Mouse (Mus musculus): ENCODE measurements around the gene Ppcdc.
"Not testable (repeated sequence)": the region's sequence is repeated elsewhere in the genome, so short reads cannot be mapped to it uniquely, and the experiment has no call there.

Ppcdc gene

DNA sequence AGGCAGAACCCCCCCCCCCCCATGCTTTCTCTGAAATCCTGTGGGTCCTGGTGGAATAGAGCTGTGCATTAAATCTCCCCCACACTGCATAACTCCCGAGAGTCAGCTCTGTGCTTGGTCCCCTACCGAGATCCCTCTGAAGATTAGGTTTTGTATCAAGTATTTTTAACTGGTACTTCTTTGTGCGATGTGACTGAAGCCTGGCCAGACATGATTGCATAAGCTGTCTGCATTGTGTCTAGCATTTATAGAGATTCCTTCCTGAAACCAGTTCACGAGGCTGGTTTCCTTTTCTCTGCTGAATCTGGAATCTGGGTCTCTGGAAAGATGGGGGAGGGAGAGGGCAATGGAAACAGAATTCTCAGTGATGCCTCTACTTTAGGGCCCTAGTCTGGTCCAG, 11.5 kb downstream of the Ppcdc start:
- DNase-seq (ENCODE audit: low spot score): no peak

DNA sequence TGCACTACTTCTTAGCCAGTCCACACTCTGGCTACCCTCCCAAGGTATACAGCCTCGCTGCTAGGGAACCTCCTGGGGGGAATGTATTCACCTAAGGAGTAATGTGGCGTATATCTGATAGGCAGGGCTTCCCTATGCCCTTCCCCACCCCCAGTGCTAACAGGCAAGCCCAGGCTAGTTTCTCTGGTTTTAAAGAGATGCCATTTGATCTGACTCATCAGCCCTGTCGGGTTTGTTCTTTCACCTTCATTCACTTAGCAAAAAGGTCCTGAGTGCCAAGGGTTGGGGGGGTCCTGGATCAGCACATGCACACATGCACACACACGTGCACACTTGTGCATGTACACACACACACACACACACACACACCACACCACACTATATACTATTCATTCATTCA, 12.0 kb downstream of the Ppcdc start:
- DNase-seq (ENCODE audit: low spot score): no peak

DNA sequence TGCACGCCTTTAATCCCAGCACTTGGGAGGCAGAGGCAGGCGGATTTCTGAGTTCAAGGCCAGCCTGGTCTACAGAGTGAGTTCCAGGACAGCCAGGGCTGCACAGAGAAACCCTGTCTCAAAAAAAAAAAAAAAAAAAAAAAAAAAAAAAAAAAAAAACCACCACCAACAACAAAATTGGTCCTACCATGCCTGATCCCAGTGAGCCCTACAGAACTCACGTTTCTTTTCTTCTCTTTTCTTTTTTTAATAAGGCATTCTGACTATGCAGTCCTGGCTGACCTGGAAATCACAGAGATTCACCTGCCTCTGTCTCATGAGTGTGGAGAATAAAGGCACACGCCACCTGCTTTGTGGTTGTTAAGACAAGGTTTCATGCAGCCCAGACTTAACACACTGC, 12.8 kb downstream of the Ppcdc start:
- DNase-seq (ENCODE audit: low spot score): not testable (repeated sequence)

DNA sequence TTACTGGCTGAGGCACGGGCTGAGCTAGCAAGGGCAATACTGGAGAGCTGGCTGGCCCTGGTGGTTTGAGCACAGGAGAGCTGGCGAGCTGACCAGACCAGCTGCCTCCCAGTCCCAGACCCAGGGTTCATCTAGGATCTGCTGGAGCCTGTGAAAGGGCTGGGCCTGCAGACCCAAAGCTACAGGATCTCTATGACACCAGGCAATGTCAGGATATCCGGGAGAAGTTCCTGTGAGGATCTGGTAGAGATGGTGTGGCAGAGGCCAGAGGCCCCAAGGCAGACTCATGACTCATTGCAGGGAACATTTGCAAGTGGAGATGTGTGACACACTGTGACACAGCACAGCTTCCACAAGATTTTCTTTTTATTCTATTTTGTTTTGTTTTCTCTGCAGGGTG, 14.8 kb downstream of the Ppcdc start:
- DNase-seq (ENCODE audit: low spot score): no peak

DNA sequence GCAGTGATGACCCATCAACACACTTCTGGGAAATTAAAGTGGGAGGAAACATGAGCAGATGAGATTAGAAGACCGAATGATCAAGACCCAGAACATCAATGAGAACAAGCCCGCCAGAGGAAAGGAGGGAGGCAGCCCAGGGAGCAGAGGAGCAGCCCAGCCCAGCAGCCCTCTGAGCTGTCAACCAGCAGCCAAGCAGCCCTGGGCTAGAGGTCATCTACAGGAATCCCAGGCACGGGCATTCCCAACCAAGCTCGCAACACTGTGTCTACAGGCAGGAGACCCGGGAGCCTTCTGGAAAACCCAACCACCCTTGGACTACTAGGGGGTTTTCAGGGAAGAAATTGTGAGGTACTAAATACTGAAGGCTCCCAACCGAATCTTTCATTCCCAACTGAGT, 15.9 kb downstream of the Ppcdc start:
- DNase-seq (ENCODE audit: low spot score): no peak

DNA sequence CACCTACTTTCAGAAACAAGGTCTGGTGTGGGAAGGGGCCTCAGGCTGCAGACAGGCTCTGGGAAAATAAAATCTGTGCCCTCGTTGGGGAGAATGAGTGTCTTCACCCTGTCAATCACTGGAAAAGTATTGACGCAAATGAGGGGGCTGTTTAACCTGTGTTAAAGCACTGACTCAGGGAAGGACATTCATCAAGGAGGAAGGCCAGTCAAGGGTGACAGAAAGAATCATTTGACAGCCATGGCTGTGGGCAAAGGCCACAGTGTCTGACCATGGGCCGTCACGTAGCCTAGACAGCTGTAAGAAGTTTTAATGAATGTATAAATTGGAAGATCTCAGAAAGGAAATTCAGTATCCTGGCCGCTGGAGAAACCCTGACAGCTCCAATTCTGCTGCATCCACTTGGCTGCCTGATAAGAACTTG, 18.2 kb downstream of the Ppcdc start:
- DNase-seq (ENCODE audit: low spot score): no peak

DNA sequence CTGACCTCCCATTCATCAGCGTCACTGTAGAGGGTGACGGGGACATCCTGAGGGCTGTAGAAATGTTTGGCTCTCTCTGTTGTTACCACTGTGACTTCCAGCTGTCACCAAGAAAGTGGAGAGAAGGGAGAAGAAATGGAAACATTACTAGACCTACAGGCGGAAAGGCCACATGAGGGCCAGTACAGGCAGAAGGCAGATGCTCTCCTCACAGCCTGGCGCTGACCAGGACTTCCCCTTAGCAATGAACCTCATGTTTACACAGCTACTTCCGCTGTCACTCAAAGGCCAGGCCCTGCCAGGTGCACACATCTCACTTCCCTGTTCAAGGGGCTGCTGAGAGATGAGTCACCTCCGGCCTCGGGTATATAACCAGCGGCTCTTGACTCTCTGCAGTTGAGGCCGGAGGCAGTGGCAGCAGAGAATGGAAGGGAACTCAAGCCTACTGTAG, 18.8 kb downstream of the Ppcdc start:
- peak; percentile 86 for DNase-seq (ENCODE audit: low spot score)

DNA sequence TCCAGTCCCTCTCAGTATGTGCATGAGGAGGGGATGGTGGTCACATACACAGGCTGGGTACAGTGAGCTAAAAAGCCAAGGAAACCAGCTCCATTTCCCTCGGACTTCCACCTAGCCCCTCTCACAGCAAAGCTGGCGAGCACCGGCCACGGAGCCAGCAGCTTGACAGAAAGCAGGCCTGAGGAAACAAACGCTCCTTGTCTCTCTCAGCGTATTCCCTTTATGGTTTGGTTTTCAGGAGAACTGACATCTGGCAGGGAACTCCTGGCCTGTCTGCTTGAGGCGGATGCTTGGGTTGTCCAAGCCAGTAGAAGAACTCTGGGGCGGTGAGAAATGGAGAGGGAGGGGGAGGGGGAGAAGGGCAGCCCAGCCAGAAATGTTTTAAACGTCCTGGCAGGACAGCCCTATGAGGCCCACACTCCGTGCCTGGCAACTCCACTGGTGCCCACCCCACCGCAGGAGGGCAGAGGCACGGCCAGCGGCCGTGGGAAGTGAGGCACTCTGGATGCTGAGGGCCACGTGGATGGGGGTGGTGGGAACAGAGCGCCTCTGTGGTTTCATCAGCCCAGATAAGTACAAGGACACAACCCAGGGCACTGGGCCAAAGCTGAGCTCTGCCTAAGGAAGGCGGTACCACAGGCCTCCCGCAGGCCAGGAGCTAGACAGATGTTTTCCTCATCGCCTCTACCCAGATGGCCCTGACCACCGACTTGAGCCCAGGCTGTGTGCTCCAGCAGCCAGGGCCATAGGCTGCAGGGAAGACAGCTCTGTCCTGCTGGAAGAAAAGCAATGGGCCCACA, 19.4 kb downstream of the Ppcdc start:
- DNase-seq (ENCODE audit: low spot score): peak; percentile 23

DNA sequence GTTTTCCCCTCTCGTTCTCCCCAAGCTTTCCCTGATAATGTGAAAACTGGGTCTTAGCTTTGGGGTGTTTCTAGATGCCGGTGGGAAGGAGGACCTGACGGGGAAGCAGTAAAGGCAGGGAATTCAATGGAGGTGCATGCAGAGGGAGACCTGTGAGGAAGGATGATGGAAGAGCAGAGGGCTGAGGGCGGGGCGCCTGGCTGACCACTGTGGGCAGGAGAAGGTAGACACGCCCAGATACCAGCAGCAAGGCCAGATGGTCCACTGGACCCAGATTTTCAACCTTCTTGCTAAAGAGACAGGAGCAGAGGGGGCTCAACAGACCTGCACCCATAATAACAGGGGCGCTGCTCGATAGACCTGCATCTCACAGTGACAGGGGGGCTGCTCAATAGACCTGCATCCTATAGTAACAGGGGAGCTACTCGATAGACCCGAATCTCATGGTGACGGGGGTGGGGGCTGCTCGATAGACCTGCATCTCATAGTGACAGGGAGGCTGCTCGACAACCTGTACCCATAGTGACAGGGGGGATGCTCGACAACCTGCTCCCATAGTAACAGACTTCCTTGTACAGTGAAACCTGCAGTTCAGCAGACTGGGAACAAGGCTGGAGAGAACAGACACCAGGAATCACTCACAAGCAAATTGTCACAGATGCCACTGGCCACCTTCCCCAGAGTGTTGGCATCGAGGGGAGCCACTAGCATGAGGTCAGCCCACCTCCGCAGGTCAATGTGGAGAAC, 20.2 kb downstream of the Ppcdc start:
- DNase-seq (ENCODE audit: low spot score): no peak

DNA sequence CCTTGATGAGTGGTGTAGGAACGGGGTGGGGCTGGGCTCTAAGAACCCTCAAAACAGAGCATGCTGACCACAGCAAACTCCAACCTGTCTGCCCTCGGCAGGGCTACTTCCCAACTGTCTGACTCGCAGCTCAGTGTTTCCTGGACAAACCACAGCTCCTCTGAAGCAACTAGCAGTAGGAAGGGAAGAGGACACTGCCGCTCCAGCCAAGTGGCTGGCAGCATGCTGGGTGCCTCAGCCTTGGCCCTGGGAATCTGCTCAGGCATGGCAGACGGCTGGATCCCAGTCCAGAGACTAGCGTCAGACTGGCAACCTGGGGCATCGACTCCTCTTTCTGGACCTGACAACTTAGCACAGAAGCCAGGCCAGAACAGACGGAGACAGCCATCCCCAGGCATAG, 22.6 kb downstream of the Ppcdc start:
- no peak for DNase-seq (ENCODE audit: low spot score)

DNA sequence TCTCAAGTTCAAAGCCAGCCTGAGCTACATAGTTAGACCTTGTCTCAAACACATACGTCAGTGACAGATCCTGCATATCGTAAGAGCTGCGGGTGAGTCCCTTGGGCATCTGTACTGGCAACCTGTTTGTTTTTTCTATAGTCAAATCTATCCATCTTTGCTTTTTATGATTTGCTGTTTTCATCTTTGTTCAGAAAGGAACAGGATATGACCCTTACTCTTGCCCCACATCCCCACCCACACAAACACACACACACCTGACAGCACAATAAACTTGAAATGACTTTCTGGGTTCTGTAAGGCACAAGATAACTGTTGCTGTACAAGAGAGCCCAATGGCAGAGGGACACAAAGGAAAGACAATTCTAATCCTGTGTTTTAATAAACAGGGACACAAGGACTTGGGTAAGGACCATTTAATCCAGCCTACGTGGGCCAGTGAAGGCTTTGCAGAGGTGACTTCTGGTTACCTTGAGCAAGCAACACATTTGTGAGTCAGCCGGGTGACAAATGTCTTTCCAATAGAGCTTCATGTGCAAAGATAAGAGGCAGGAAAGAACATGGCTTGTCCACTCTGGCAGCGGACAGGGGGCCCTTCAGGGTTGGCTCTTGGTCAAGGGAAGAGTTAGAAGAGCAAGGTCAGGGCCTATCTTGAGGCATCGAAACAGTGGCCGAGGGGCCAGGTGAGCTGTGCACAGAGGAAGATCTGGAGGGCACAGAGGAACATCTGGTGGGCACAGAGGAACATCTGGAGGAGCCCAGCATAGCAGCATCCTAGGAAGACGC, 32.6 kb downstream of the Ppcdc start:
- DNase-seq (ENCODE audit: low spot score): peak; percentile 33

DNA sequence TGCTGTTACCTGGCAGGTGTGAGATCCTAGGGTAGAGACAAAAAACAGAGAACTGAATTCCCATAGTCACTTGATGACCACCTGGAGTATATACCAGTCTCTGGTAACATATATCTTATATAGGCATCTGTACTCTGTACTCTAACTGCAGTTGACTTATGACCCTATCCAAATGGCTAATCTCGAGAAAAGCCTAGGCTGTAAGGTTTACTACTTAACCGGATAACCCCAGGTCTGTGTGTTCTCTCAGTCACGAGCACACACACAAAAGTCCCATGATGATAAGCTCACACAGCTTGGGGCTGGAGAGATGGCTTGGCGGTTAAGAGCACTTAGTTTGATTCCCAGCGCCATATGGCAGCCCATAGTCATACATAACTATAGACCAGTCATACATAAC, 33.5 kb downstream of the Ppcdc start:
- no peak for DNase-seq (ENCODE audit: low spot score)

DNA sequence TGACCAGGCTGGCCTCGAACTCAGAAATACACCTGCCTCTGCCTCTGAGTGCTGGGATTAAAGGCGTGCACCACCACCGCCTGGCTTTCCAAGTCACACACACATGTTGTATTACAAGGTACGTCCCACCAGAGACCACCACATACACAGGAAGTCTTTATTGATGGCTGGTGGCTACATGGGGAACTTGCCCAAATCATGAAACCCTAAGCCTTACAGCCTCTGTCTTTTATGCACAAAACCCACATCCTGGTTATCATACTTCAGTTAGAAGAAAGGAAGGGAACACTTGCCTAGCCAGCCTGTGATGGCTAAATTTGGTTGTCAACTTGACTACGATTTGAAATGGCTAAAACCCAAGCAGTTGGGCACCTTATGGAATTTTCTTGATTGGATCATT, 35.9 kb downstream of the Ppcdc start:
- DNase-seq (ENCODE audit: low spot score): peak; percentile 71

DNA sequence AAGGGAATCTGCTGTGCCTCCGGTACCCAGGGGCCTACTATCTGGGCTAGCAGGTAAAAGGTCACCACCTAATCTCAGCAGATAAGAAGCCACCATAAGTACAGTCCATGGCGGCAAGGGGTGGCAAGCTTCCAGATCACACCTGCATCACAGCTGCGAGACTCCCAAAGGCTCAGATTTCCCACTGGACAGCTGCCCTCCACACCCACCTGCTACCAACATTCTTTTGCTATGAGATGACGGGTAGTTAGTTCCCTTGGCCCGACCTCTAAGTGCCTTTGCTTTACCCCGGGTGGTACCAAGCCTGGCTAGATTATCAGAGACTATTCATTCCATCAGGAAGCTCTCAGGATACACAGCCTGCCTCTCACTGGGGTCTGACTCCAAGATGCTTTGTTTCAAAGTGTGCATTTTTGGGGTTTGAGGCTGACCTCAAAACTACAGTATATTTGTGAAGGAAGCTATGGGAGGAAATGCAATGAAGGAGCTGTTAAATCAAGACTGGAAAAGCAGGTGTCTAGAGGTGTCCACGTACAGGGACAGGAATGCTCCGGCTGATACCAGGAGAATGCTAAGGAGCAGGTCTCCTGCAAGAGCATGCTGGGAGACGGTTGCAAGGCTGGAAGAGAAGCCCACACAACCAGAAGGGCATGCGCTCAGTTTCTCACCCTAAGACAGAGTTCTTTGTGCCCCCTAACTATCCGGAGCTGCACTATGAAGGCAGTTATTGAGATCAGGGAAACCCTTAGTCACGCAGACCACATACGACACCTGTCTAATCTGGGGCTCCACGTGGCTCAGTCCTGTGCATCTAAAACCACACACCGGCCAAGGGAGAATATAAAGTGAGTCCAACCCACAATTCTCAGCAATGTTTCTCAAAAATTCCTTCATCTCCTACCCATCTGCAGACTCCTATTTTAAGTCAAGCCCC, 37.3 kb downstream of the Ppcdc start:
- DNase-seq (ENCODE audit: low spot score): no peak

DNA sequence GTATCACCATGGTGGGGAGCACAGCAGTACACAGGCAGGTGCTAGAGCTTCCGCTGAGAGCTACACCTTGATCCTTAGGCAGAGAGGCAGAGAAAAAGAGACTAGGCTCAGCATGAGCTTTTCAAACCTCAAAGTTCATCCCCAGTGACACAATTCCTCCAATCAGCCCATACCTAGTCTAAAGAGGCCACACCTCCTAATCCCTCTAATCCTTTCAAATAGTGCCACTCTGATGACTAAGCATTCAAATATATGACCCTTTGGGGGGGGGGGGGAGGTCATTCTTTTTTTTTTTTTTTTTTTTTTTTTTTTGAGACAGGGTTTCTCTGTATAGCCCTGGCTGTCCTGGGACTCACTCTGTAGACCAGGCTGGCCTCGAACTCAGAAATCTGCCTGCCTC, 41.2 kb downstream of the Ppcdc start:
- no peak for DNase-seq (ENCODE audit: low spot score)

DNA sequence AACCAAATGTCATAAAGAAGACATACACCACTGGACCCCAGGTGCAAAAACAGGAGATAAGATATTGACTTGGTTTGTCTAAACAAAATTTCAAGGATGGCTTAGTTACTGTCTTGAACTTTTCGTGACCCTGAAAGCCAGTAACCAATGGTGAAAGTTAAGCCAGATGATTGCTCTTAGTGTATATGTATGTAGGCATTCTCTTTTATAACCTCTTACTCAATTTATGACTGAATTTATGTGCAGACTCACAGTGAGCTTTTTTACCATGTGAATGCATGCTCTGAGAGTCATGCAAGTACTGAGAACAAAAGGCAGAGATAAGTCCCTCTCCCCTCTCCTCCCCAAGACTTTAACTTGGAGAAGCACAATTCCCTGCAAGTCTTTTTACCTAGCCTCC, 47.0 kb downstream of the Ppcdc start:
- DNase-seq (ENCODE audit: low spot score): no peak

DNA sequence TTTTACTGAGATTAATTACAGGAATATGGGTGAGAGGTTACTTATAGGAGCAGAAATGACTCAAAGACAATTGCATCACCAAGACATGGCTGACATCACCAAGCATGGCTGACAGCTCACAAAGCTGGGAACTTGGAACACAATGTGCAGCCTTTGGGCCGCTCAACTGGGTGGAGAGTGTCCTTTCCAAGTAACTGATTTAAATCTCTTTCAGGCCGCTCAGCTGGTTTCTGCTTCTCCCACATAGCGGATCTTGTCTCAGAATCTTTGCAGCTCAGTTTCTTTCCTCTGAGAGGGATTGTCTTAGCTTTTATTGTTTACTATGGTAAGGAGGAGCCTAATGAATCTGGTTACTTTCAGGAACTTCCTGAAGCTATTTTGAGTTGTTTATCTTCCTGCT, 49.1 kb downstream of the Ppcdc start:
- DNase-seq (ENCODE audit: low spot score): no peak

DNA sequence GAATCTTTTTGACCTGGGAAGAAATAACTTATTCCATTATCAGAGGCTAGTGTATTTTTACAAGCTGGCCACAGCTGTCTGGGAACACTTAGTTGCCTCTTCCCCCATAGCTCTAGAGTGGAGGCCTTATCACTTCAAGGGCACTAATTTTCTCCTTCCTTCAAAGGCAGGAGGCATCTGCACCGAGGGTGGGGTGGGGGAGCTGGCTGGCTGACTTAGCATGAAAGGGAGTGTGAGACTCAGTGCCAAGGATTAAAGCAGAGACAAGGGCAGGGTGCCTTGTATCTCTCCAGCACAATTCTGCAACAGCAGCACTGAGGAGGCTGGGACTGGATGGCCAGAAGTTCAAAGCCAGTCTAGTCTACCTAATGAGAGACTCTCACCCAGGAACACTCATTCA, 50.8 kb downstream of the Ppcdc start:
- no peak for DNase-seq (ENCODE audit: low spot score)

DNA sequence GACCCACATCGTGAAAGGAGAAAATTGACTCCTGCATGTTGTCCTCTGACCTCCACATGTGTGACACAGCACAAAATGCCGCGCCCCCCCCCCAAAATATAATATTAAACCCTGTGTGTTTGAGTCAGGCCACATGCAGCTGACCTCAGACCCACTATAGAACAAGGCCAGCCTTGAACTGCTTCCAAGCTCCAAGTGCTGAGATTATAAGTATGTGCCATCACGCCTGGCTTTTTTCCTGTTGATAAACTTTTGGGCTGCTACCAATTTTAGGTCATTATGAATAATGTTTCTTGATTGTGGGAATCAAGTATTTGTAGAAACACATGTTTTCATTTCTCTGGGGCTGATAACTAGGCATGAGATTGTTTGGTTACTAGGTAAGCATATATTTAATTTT, 53.0 kb downstream of the Ppcdc start:
- DNase-seq (ENCODE audit: low spot score): no peak

DNA sequence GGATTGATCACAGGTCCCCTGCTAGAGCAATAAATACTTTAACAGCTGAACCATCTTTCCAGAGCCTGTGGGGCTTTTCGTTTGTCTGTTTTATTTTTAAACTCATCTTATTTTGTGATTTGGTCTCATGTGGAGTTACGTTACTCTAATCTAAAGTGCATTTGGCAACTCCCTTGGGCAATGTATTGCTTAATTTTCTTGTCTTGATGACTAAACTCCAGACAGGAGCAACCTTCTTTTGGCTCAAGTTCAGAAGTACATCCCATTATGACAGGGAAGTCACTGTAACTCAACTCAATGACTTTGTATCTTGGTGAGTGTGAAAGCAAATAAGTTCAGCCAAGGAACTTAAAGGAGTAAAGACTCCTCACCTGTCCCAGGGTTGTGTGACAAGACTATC, 55.3 kb downstream of the Ppcdc start:
- DNase-seq (ENCODE audit: low spot score): no peak

DNA sequence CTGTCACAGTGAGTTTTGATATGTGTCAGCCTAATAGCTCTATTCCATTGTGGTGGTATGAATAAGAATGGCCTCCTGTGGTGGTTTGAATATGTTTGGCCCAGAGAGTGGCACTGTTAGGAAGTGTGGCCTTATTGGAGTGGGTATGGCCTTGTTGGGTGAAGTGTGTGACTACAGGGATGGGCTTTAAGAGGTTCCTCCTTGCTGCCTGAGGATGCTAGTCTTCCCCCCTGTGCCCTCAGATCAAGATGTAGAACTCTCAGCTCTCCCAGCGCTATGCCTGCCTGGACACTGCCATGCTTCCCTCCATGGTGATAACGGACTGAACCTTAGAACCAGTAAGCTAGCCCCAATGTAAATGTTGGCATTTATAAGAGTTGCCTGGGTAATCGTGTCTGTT, 78.9 kb downstream of the Ppcdc start:
- no peak for DNase-seq (ENCODE audit: low spot score)
